Mouse (Mus musculus): ENCODE measurements around the gene Ros1. TPM values are rescaled to one million over a fixed set of nuclear protein-coding genes. Genes with fewer than 3 reads are reported as not detected.
A peak's percentile ranks its signal among the peaks of the same experiment; 100 is the strongest.

The Ros1 gene
- polyA plus RNA-seq, 1 experiment from 2014 or later: not detected

DNA sequence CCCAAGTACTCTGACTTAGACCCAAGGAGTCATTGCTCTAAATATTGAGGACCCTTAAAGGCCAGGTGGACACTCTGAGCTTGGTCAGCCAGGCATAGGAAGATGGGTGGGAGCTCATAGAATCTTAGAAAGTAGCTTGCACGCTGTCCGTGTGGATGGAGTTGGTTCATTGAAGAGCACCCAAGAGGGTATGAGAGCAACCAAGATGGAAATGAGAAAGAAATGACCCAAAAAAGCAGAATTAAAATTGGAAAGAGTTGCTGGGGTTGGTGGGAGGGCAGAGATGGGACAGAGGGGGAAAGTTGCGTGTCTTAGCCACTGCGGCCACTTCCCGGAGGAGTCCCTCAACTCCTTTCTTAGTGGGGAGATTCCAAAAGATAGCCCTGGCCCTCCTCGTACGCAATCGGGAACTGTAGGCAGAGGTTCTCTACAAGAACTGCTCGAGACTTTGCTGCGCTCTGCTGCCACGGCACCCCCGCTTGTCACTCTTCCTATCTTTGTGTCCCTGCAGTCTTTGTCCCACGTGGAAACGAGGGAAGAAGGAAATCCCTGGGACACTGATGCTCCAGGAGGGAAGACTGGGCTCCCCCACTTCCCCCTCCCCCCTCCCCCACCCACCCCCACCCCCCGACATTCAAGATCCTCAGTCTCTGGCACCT is 173.2 kb downstream of the Ros1 start:
- Histone ChIP-seq H3K9ac (replicated peaks; ENCODE audit: low read depth, low read length) (no peak overlapping the region), H3K27ac (ENCODE audit: low read depth, low read length) (no peak overlapping the region), H3K9me3 (ENCODE audit: control insufficient read depth, low read length) (no peaks in the 10 kb centered on the region), H3K36me3 (ENCODE audit: control insufficient read depth, insufficient read depth, low read length) (no peaks in the 10 kb centered on the region), H3K4me3 (ENCODE audit: low read depth, low read length) (peak overlapping the region; percentile 41), H3K27me3 (ENCODE audit: control insufficient read depth, insufficient read depth, low read length) (peaks cover 54% of the 10 kb centered on the region), H3K4me1 (ENCODE audit: control insufficient read depth, insufficient read depth, low read length) (peaks cover 3% of the 10 kb centered on the region; the same call in 1 of the 2 replicates), H3K4me2 (ENCODE audit: low read depth, low read length) (peak overlapping the region; percentile 93)
- ATAC-seq (ENCODE audit: low read depth): peak; percentile 10
- WGBS: under 1% methylated on average over 14 of the region's 15 CpGs

DNA sequence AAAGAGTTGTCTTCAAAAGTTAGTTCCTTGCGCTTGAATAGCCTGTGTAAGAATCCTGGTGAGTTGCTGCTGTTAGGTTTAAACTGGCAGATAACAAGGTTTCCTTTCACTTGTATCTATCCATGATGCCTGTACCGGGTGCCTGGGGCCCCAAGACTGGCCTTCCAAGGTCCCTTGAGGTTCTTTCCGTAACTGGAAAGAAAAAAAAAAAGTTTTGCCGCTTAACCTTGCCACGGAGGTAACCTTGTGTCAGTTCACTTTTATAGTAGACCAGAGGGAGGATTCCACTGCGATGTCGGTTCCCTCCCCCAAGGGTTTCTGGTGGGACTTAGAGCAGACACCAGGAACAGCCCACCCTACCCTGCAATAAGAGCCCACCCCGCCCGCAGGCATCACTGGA is 173.8 kb downstream of the Ros1 start:
- H3K27ac ChIP-seq (ENCODE audit: low read depth, low read length): no peak overlapping the region
- no peak overlapping the region for H3K4me2 ChIP-seq (ENCODE audit: low read depth, low read length)
- H3K4me3 ChIP-seq (ENCODE audit: low read depth, low read length): no peak overlapping the region
- no peak overlapping the region for H3K9ac ChIP-seq (replicated peaks; ENCODE audit: low read depth, low read length)
- WGBS: 2% methylated on average over 9 of the region's 9 CpGs
- H3K4me1 ChIP-seq (ENCODE audit: control insufficient read depth, insufficient read depth, low read length): peaks cover 3% of the 10 kb centered on the region; the same call in 1 of the 2 replicates
- no peaks in the 10 kb centered on the region for H3K36me3 ChIP-seq (ENCODE audit: control insufficient read depth, insufficient read depth, low read length)
- peaks cover 49% of the 10 kb centered on the region for H3K27me3 ChIP-seq (ENCODE audit: control insufficient read depth, insufficient read depth, low read length)
- ATAC-seq (ENCODE audit: low read depth): no peak
- no peaks in the 10 kb centered on the region for H3K9me3 ChIP-seq (ENCODE audit: control insufficient read depth, low read length)

DNA sequence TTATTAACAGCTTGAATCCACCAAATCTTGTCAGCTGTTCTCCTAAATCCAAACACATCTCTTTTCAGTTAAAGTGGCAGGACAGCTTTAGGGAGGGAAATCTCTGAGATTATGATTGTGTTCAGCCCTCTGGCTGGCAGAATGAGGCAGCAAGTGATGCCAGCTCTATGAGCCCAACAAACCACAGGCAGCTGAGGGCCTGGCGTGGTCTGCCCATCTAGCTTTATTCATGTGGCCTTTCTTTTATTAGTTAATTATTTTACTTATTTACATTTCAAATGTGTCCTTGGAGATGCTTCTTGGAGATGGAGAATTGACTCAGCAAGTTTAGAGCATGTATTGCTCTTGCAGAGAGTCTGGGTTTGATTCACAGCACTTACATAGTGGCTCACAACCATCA is 176.6 kb downstream of the Ros1 start:
- Histone ChIP-seq H3K4me3 (ENCODE audit: low read depth, low read length) (no peak overlapping the region), H3K27ac (ENCODE audit: low read depth, low read length) (no peak overlapping the region), H3K9ac (replicated peaks; ENCODE audit: low read depth, low read length) (no peak overlapping the region), H3K4me1 (ENCODE audit: control insufficient read depth, insufficient read depth, low read length) (peaks cover 3% of the 10 kb centered on the region; the same call in 1 of the 2 replicates), H3K36me3 (ENCODE audit: control insufficient read depth, insufficient read depth, low read length) (no peaks in the 10 kb centered on the region), H3K4me2 (ENCODE audit: low read depth, low read length) (no peak overlapping the region), H3K27me3 (ENCODE audit: control insufficient read depth, insufficient read depth, low read length) (peaks cover 28% of the 10 kb centered on the region), H3K9me3 (ENCODE audit: control insufficient read depth, low read length) (no peaks in the 10 kb centered on the region)
- ATAC-seq (ENCODE audit: low read depth): no peak
- WGBS: 50% methylated on average over 1 of the region's 1 CpGs

Small RNA genes within 50 kb of the gene (microRNA-seq; reads per million reads assigned to microRNA genes)
- not detected for gene Gm24084

Other genes with a start within 250 kb of the Ros1 start
- 0.32 TPM in 1 of 2 replicates, not detected in the other for gene Vgll2, start 172.7 kb downstream of the Ros1 start, polyA plus RNA-seq (2014; fragmentation: Nextera tagmentation; extraction: Ambion mirVana)
- 28.9 and 36.0 TPM in 2 replicates for gene Dcbld1, start 38.4 kb upstream of the Ros1 start, polyA plus RNA-seq (2014; fragmentation: Nextera tagmentation; extraction: Ambion mirVana)
- gene Gm26741, start 163.5 kb upstream of the Ros1 start, polyA plus RNA-seq (2014; fragmentation: Nextera tagmentation; extraction: Ambion mirVana): not detected in 2 replicates
- gene Gopc, start 186.9 kb upstream of the Ros1 start, polyA plus RNA-seq (2014; fragmentation: Nextera tagmentation; extraction: Ambion mirVana): 29.0 and 32.8 TPM in 2 replicates
- gene Nepn, start 193.7 kb upstream of the Ros1 start, polyA plus RNA-seq (2014; fragmentation: Nextera tagmentation; extraction: Ambion mirVana): not detected in 2 replicates
- 24.7 and 24.9 TPM in 2 replicates for gene Nus1, start 222.3 kb upstream of the Ros1 start, polyA plus RNA-seq (2014; fragmentation: Nextera tagmentation; extraction: Ambion mirVana)

Measured in neural tube, embryonic 14.5 days (tissue).